Mouse (Mus musculus) cerebellum, adult 9-10 months (tissue): ENCODE data around the gene Magi1.
A peak's percentile ranks its signal among the peaks of the same experiment; 100 is the strongest.

Experiments
- DNase-seq: peaks from one replicate; pipeline ENCODE4 v3.0.0; 2022

Gene Magi1

DNA sequence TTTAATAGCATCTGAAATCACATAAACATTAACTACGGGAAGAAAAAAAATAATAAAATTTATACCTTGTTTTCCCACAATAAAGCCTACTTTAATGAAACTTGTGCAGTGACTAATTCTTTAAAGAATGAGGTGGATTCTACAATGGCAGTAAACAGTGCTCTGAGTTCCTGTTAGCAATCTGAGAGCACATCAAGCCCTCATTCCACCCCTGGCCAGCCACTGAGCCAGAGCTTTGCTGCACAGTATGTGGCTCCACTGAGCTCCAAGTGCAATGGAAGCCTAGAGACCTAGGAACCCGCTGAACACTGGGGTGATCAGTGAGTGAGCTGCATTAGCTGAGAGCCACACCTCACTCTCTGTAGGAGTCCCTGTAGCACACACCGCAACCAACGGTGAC, 127.7 kb downstream of the Magi1 start:
- DNase-seq: no peak

DNA sequence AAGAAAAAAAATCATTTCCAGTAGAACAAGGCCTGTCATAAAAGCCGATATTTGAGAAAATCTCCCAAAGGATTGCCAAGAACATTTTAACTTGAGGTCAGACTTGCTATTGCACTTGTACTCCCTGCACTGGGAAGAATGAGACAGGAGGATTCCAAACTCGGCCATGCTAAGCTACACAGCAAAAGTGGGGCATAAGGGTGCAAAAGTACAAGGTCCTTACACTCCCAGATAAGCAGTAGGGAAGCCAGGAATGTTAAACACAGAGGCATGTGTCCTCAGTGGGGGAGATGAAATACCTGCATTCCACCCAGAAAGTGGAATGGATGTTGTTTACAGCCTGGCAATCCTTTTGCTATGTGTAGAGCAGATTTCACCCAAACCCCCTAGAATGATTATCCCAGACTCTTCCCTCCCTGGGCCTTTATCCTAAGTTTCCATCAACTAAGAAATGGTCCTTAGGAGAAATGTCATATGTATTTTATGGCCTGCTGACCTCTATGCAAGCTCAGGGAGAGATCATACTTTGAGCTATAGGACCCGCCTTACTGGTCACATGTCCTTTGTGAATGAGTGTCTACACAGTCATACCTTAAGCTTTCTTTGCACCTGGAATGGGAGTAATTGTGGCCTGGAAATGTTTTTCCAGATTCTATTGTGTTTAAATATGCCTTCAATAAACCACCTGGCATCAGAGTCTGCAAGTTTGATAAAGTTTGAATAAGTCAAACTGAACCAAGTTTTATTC, 128.7 kb downstream of the Magi1 start:
- no peak for DNase-seq

DNA sequence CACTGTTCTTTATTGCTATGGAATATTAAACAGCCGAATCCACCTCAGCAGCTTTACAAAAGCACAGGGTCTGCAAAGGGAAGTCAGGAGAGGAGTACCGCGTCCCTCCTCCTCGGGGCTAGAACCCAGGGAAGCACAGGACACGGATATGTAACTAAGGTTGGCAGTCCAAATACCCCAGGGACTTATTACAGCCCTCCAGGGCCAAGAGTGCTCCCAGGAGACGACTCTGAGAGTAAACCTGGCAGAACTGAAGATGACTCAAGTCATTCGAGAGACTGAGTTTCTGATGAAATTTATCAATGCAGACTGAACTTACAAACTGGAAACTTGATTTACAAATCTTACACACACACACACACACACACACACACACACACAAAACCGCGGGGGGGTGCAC, 130.8 kb downstream of the Magi1 start:
- DNase-seq: no peak

DNA sequence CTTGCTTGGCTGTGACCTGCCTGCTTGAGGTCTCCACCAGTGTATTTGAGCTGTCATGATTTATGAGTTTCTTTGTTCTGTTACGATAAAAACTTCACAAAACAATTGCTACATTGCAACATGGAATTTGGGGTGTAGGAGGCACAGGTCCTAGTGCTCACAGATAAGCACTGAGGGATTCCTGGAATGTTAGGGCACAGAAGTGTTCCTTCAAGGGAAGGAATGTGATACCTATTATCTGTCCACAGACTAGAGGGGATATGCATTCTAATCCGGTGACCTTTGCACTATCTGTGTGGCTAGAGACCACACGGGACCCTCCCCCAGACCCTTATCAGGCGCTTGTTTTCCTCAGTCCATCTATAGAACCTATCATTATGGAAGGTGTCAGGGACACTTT, 132.8 kb downstream of the Magi1 start:
- no peak for DNase-seq

DNA sequence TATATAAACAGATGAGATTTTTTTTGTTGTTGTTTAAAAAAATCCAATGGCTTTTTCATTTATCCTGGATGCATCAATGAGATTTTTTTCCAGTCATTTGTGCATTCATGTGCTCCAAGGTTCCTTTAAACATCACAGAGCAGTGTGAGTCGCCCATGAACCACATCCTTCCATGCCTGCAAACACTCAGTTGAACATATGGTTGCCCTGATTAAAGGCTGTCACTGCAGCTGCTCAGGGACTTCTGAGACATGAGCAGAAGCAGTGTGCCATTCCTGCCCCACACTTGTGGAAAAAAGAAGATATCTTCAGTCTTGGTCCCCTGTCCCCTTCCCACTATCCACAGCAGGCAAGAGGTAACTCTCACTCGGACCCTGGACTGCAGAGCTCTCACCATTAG, 133.9 kb downstream of the Magi1 start:
- no peak for DNase-seq

DNA sequence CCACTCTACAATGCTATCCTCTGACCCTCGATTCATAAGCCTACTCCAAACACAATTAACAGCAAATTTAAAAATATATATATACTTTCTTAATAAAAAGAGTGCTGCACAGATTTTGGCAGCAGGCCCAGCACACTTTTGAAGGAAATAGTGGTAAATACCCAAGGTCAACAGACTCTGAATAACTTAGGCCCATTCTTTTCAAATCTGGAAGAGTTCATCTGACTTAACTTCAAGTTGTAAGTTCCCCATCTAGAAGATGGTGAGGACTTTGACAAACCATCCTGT, 137.6 kb downstream of the Magi1 start:
- no peak for DNase-seq

DNA sequence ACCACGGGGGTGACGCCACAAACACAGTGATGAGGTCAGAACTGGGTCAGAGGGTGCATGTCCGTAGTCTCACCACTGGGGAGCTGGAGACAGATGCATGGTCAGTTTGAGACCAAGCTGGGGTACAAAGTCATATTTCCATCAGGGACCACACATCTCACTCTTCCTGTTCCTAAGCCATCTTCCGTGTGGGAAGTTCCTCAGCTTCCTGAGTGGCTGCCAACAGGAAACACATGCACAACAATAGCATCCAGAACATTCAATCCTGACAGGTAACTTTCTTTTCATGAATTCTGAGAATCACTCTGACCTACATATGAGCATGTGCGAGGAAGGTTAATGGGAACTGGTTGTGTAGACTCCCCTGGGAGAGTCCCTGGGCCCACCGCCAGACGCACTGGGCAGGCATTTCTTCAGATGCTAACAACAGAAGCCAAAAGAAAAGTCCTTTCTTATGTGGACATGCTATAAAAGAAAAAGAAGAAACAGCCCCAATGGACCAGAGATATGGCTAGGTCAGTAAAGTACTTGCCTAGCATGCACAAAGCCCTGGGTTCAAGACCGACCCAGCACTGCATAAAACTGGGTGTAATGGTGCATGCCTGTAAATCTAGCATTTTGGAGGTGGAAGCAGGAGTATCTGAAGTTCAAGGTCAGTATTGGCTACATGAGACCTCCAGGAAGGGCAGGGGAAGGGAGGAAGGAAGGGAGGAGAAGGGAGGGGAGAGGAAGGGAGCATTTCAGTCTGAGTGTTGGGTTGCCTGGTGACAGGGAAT, 138.1 kb downstream of the Magi1 start:
- DNase-seq: peak; percentile 50

DNA sequence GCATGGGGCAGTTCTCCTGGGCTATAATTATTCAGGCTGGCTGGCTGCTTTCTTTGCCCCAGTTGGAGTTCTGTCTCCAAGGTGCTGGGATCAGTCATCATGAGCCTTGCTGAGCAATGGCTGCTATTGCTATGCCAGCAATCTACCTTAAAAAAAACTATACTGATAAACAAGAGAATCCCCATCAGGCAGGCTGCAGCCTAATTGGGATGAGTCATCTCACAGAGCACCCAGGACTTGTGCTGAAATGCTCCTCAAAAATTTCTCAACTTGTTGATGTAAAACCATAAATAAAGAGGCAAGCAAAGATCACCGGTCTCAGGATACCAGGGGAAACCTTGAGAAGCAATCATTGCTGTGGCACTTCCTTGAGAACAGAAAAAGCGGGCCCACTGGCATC, 141.2 kb downstream of the Magi1 start:
- DNase-seq: no peak

DNA sequence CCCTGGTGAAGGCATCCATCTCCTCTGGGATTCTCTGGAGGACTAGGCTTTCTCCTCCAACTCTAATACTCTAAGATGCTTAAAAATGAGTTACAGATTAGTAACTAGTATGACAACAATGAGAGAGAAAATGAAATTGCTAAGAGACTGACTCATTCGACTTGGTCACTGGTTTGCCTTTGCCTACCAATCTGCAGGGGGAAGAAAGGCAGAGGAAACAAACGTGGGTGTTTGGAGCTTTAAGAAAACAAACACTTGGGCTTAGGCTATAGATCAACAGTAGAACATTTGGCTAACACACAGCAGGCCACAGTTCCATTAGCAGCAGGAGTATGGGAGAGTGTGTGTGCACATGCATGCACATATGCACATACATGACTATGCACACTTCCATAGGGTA, 142.2 kb downstream of the Magi1 start:
- no peak for DNase-seq

DNA sequence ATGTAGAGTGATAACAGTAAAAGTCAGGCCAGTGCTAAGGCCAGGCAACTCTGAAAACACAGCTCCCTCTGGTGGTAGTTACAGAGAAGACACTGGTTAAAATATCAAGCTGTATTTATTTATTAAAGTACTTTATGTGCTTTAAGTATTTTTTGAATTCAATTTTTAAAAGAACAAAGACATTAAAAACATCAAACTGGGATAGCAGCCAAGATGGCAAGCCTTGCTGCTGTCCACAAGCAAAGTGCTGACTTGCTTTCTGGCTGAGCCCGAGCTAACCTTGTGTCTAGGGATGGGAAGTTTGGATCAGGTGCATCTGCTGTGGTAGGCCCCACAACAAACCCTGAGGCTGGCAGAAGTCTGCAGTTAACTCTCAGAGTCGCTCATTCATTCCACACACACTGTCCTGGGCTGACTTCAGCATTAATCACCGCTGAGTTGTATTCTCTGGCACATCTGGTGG, 143.7 kb downstream of the Magi1 start:
- DNase-seq: no peak

DNA sequence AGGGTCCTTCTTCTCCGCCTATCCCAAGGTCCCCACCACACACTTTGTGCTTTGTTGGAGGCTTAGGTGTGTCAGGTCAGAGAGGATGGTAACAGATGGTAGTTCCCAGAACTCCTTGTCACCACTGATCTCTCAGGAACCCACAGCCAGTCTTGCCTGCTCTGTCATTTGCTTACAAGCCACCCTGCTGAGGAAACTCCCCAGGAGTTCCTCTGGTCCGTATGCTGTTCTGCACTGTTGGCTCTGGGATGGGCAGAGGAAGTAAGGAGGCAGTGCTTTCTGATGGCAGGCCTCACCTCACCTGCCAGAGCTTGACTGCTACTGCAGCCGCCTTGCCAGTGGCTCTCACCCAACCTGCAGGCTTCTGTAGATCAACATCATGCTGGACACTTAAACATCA, 147.0 kb downstream of the Magi1 start:
- peak; percentile 93 for DNase-seq

DNA sequence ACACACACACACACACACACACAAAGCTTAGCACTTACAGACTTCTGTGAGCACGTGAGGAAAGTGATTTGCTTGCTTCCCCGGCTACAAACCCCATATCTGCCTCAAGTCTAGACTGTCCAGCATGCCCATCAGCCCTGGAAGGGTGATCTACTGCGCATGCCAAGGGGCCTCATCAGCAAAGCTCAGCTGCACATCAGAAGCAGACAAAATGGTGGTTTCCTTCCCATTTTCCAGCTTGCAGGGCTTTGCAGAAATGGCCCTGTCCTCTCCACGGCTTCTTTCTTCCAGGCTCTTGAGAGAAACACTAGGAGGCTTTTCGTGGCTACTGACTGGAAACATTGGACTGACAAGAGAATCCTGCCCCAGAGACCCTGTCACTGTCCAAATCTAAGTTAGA, 149.6 kb downstream of the Magi1 start:
- DNase-seq: no peak

DNA sequence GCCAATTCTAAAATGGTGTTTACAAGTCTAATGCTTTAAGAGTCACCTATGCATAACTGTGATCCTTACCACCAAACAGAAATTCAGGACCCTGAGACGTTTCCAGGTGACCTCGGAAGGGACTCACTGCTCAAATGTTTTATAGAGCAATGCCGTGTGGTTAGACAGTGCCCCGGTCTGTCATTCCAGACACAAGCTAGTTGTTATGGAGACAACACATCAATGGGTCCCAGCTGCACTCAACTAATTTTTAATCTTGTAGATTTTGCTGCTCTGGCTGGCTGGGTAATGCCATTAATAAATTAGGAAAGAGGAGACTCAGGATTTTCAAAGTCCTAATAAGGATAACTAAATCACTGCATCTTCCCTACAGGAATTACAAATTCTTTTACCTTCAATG, 151.7 kb downstream of the Magi1 start:
- DNase-seq: no peak

DNA sequence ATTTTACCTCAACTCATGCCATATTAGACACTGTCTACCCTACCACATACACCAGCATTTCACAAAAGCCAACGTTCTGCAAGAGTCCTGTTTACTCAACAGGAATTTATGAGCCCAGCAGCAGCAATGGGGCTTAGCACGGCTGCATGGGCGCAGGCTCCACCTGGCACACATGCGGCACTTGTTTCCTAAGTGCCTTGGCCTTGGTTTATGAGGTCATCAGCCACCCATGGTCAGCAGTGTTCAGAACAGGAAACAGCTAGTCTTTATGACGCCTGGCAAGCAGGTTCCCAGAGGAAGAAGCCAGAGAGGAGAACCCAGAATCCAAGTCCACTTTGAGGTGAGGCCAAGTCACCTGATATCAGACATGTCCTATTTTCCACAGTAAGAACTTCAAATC, 153.3 kb downstream of the Magi1 start:
- DNase-seq: no peak

DNA sequence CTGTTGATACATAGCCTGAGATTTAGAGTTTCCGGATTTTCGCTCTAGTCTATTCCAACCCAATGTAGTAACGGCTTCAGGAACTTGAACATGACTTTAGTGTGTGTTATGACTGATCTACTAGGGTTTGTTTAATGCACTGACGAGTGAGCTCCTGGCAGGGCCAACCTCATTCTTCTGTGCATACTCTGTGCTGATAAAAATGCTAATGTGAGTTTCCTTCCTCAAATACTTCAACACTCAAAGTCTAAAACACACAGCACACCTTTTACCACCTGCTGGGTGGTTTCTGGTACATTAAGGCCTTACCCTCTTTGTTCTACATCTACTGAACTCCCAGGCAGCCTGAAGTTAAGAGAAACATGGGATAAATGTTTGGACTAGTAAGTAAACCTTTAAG, 157.0 kb downstream of the Magi1 start:
- no peak for DNase-seq

DNA sequence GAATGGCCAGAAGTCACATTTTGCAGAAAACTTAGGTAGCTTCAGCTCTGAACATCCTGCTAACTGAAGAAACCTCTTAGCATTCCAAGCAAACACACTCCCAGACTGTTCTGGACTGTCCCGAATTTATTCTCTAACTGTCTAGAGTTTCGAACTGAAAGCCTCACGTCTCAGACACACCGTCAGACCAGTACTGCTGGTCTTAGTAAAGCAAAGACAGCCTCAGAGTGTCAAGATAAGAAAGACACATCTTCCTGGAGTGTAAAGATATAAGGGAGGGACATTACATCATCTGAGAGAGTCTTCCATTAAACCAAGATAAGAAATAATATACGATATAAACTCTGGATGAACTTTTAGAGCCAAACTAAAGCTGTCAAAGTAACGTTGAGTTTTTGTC, 158.6 kb downstream of the Magi1 start:
- DNase-seq: no peak

DNA sequence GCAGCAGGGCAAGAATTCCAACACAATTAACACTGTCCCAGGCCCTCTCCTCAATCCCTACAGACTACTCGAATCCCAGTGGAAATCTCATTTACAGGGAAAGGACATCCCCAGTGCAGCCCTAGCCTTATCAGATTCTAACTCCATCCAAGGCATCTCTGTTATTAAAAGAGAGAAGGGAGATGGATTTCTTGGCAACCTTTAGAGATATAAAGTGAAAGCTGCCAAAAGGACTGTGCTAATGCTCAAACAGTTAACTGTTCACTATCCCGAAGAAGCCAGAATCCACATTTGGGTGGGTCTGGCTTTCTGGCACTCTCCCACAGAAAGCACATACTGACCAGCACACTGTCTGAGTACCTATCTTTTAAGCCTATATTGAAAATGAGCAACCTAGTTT, 159.4 kb downstream of the Magi1 start:
- DNase-seq: no peak

DNA sequence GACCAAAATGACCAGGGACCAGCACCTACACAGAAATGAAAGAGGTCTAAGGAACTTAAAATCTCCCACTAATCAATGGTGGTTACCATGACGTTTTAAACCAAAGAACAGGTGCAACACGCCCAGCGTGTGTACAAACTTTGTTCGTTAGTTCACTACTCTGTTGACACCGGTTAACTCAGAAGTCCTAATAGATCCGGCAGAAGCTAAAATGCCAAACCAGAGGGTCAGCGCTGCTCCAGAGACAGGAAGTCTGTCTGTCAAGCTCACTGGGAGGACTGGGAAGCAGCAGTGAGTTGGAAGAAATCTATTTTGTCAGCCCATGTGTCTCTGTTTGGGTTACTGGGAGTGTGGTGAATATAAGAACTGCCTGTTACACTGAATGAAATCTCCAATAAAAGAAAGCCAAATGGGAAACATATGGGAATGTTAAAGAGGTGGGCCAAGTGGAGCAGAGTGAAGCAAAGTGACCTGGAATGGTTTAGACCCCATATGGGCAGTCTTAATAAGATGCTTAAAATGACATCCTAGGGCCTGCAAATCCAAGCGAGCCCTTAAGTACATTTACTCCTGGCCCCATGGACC, 161.1 kb downstream of the Magi1 start:
- DNase-seq: peak; percentile 78

DNA sequence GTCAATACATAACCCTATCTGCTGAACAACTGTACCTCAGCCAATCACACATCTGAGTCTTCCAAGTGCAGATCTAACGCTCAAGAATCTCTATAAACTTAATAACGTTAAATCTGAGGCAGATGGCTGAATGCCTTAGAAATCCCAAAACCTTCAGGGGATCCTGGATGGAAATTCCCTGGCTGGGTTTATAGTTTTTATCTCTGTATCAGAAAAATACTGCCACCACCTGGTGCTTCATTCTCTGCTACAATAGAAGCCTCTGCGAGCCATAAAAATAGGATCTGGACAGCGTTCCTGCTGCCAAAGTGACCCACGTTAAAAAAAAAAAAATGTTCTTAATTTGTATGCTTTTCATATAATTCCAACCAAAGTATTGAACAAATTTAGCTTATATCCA, 162.2 kb downstream of the Magi1 start:
- no peak for DNase-seq

DNA sequence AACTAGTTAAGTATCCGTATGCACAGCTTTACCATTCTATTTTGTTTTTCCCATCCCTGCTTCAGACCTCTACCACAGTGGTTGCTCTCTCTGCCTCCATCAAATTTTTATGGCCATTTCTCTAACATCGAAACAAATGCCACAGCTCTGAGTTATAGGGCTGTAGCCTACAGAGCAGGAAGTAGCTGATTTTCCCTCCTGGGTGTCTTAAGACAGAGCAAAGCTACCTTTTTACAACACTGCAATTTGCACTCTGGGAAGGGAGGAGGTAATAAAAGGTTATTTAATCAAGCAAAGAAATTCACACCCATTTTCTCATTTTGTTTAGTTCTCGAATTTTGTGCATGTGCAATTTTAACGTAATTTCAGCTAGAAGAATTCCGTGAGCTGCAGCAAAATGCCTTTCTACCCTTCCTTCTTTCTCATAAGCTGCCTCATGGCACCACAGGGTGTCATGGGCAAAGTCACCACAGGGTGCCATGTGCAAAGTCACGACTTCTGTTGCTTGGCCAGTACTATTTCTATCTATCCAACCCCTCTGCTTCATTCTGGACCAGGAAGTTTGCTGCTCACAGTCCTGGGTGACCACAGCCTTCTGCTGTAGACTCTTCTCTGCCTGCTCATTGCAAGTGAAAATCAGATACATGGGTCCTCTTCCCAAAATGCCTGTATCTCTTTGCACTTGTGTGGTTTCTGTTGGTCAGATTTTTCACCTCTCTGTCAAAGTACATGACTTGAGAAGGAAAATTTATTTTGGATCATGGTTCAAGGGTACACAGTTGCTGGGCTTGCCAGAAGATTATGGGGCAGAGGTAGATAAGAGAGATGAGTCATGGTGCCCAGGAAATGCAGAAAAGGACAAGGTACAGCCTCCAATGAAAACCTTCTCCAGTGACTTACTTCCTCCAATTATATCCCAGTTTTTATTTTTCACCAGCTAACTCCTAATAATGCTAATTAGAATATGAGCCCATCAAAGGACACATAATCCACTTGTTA, 167.0 kb downstream of the Magi1 start:
- no peak for DNase-seq

DNA sequence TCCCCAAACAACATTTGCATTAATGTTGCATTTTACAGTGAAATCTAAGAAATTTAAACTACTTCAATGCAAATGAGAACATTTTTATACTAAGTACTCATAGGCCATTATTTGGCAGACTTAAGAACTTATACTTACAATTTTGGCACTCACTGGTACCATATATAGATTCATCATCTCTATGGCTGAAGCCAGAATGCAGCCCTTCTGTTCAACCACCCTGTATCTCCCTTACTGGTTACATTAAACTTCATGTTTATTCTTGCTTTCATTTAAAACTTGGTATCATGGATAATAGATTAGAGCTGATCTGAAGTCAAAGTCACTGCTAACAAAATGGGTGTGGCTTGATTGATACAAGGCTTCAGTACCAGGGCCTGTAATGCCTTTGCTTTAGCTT, 171.9 kb downstream of the Magi1 start:
- DNase-seq: no peak

DNA sequence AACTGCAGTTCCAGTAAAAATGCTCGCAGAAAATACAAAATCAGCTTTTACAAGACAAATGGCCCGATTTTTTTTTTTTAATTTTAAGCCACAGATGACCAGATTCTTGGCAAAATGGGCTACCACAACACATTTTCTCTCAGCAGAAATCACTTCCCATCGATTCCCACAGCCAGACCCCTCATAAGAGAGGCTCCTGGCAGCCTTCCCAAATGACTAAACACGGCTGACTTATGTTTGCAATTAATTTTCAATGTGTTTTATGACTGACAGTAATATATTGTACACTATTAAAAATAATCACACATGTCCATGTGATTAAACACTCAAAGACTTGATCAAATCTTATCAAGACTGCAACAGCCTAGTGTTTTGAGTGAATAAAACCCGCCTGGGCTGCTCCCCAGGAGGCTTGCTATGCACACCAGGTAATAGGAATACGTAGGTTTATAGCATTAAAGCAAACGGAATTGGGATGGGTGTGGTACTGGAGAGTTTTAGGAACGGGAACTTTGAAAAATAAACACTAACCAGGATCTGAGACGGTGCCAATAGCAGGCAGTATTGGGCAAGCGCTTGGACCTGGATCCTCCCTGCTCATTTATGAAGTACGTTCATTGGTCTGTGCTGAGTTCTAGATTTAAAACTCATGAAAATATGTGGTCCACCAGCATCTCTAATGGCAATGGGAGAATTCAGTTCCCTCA, 176.2 kb downstream of the Magi1 start:
- DNase-seq: no peak

DNA sequence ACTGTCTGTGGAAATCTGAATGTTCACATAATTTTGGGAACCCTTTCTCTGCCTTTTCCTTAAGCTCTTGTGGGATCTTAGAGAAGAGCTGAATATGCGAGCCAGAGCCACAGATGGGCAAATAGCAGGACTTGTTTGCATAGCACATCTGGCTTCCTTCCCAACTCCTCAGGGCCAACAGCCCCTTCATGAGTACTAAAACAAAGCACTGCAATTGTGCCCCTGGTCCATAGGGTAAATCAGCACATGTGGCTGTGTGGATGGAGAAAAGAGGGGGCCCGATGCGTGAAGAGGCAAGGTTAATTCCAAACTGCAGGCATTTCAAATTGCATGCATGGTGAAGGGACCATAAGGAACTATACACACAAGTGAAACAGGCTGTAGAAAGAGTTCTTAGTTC, 180.1 kb downstream of the Magi1 start:
- DNase-seq: no peak
